ENCODE assay signal across 8 mouse cellular contexts in the genomic region with DNA sequence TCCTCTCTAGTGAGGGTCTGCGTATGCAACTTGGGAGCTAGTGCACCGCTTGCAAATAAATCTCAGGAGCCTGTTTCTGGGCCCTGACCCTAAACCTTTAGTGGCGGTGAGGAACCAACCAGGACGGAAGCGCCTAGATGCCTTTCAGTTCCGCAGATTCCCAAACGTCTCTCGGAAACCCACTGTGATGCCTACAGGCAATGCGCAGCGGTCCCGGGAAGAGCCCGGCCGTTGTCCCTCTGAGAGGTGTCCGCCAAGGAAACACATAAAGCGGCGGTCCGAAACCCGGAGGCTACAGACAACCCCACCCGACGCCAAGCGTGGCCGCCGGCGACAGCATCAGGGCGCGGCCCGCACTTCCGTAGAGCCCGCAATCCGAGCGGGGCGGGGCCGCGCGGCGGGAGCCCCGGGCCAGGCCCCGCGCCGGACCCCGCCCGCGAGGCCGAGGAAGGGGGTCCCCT. TPM values are rescaled to one million over a fixed set of nuclear protein-coding genes. Genes with fewer than 3 reads are reported as not detected.
DNase-seq lines count a peak whose midpoint lies in the region; ATAC-seq and TF ChIP-seq lines count a peak whose summit lies in the region.

No protein-coding gene starts in this region.

- H3K9ac ChIP-seq in forebrain, embryonic 14.5 days (ENCODE audit: low read length) = peak overlapping the region; percentile 95
- H3K9ac ChIP-seq in intestine, embryonic 15.5 days = peak overlapping the region; percentile 95
- peak overlapping the region; percentile 86 for H3K9ac ChIP-seq in liver, embryonic 14.5 days (replicated peaks)

- peak; percentile 50 for ATAC-seq in forebrain, embryonic 14.5 days
- peak; percentile 64 for ATAC-seq in intestine, embryonic 15.5 days
- peak; percentile 71 for ATAC-seq in liver, embryonic 14.5 days (ENCODE audit: insufficient read depth)

- peak overlapping the region; percentile 85 for H3K4me2 ChIP-seq in forebrain, embryonic 14.5 days (ENCODE audit: low read length)
- H3K4me2 ChIP-seq in intestine, embryonic 15.5 days (replicated peaks) = peak overlapping the region; percentile 93
- peak overlapping the region; percentile 98 for H3K4me2 ChIP-seq in liver, embryonic 14.5 days (ENCODE audit: low read depth)

- no peak for TF ChIP-seq EP300 in liver, embryonic 14.5 days (IDR thresholded peaks at IDR 0.05; ENCODE audit: low read depth)

- DNase-seq in cerebellum, adult 18-20 months = peak; percentile 36 to 61
- DNase-seq in cerebellum, adult 11 months = no peak
- peak; percentile 48 for DNase-seq in brain, adult 2 months (ENCODE audit: low read depth, low spot score)
- peak; percentile 34 for DNase-seq in forebrain, embryonic 14.5 days (ENCODE audit: low spot score)
- DNase-seq in liver, embryonic 14.5 days (ENCODE audit: low read depth in 3 of 3, low spot score in 3 of 3) = no peak
- peak; percentile 59 for DNase-seq in neural tube, embryonic 10.5 days (ENCODE audit: extremely low spot score, low spot score)
- DNase-seq in thymus, postnatal 10 days (ENCODE audit: low spot score in 2 of 2) = peak; percentile 22 to 39

- no peaks in the 10 kb centered on the region for H3K9me3 ChIP-seq in forebrain, embryonic 14.5 days (replicated peaks; ENCODE audit: control insufficient read depth, low read length)
- no peaks in the 10 kb centered on the region for H3K9me3 ChIP-seq in intestine, embryonic 15.5 days
- no peaks in the 10 kb centered on the region for H3K9me3 ChIP-seq in liver, embryonic 14.5 days (ENCODE audit: control insufficient read depth, low read length)

- H3K4me1 ChIP-seq in forebrain, embryonic 14.5 days (ENCODE audit: control insufficient read depth, insufficient read depth, low read length) = peaks cover 10% of the 10 kb centered on the region
- peaks cover 38% of the 10 kb centered on the region for H3K4me1 ChIP-seq in intestine, embryonic 15.5 days (replicated peaks)
- H3K4me1 ChIP-seq in liver, embryonic 14.5 days (replicated peaks; ENCODE audit: control insufficient read depth in 2 of 2, insufficient read depth in 2 of 2, low read length in 1 of 2) = peaks cover 16 to 19% of the 10 kb centered on the region in 2 experiments

- peaks cover 43% of the 10 kb centered on the region for H3K36me3 ChIP-seq in forebrain, embryonic 14.5 days (ENCODE audit: control insufficient read depth, insufficient read depth, low read length)
- peaks cover 24% of the 10 kb centered on the region for H3K36me3 ChIP-seq in intestine, embryonic 15.5 days
- peaks cover 29% of the 10 kb centered on the region for H3K36me3 ChIP-seq in liver, embryonic 14.5 days (replicated peaks; ENCODE audit: control insufficient read depth, insufficient read depth, low read depth)

- no peaks in the 10 kb centered on the region for H3K27me3 ChIP-seq in forebrain, embryonic 14.5 days (replicated peaks; ENCODE audit: control insufficient read depth, insufficient read depth, low read length)
- H3K27me3 ChIP-seq in intestine, embryonic 15.5 days (replicated peaks) = no peaks in the 10 kb centered on the region
- H3K27me3 ChIP-seq in liver, embryonic 14.5 days (ENCODE audit: control insufficient read depth, insufficient read depth, low read length) = no peaks in the 10 kb centered on the region

- H3K27ac ChIP-seq in forebrain, embryonic 14.5 days (ENCODE audit: low read depth, low read length) = peak overlapping the region; percentile 95
- peak overlapping the region; percentile 75 for H3K27ac ChIP-seq in intestine, embryonic 15.5 days
- peak overlapping the region; percentile 70 for H3K27ac ChIP-seq in liver, embryonic 14.5 days

- H3K4me3 ChIP-seq in forebrain, embryonic 14.5 days (ENCODE audit: low read depth, low read length) = peak overlapping the region; percentile 89
- H3K4me3 ChIP-seq in intestine, embryonic 15.5 days (replicated peaks) = peak overlapping the region; percentile 81
- peak overlapping the region; percentile 86 to 89 for H3K4me3 ChIP-seq in liver, embryonic 14.5 days (ENCODE audit: insufficient read depth in 1 of 2, low read depth in 2 of 2, low read length in 2 of 2)

- under 1% methylated on average over 44 of the region's 44 CpGs for WGBS in forebrain, embryonic 14.5 days
- 2% methylated on average over 37 of the region's 44 CpGs for WGBS in intestine, embryonic 15.5 days
- WGBS in liver, embryonic 14.5 days (ENCODE audit: insufficient replicate concordance) = under 1% methylated on average over 44 of the region's 44 CpGs

- no peak for TF ChIP-seq CTCF in liver, embryonic 14.5 days (IDR thresholded peaks at IDR 0.05; ENCODE audit: low read depth)

RNA-seq across cellular contexts. Expression of gene Arhgdia, which starts 0.5 kb away (rescaled TPM):
- polyA plus RNA-seq in forebrain, embryonic 14.5 days (2014; fragmentation: Nextera tagmentation; extraction: Ambion mirVana) = 449 and 481 TPM in 2 replicates
- polyA plus RNA-seq in intestine, embryonic 15.5 days (2015; fragmentation: Nextera tagmentation; extraction: Ambion mirVana) = 559 and 611 TPM in 2 replicates
- 172 and 176 TPM in 2 replicates for polyA plus RNA-seq in liver, embryonic 14.5 days (2012; rRNA removed)
- 191 and 204 TPM in 2 replicates for polyA plus RNA-seq in liver, embryonic 14.5 days (2014; fragmentation: Nextera tagmentation; extraction: Ambion mirVana)

RNA-seq across cellular contexts. Expression of gene P4hb, which starts 7.8 kb away (rescaled TPM):
- polyA plus RNA-seq in forebrain, embryonic 14.5 days (2014; fragmentation: Nextera tagmentation; extraction: Ambion mirVana) = 325 and 332 TPM in 2 replicates
- polyA plus RNA-seq in intestine, embryonic 15.5 days (2015; fragmentation: Nextera tagmentation; extraction: Ambion mirVana) = 992 and 1,107 TPM in 2 replicates
- 144 and 214 TPM in 2 replicates for polyA plus RNA-seq in liver, embryonic 14.5 days (2012; rRNA removed)
- 497 and 525 TPM in 2 replicates for polyA plus RNA-seq in liver, embryonic 14.5 days (2014; fragmentation: Nextera tagmentation; extraction: Ambion mirVana)

RNA-seq across cellular contexts. Expression of gene Alyref, which starts 17.3 kb away (rescaled TPM):
- 318 and 352 TPM in 2 replicates for polyA plus RNA-seq in forebrain, embryonic 14.5 days (2014; fragmentation: Nextera tagmentation; extraction: Ambion mirVana)
- polyA plus RNA-seq in intestine, embryonic 15.5 days (2015; fragmentation: Nextera tagmentation; extraction: Ambion mirVana) = 406 and 459 TPM in 2 replicates
- 46.3 and 110 TPM in 2 replicates for polyA plus RNA-seq in liver, embryonic 14.5 days (2012; rRNA removed)
- 347 and 349 TPM in 2 replicates for polyA plus RNA-seq in liver, embryonic 14.5 days (2014; fragmentation: Nextera tagmentation; extraction: Ambion mirVana)

RNA-seq across cellular contexts. Expression of gene Anapc11, which starts 17.3 kb away (rescaled TPM):
- 237 and 281 TPM in 2 replicates for polyA plus RNA-seq in forebrain, embryonic 14.5 days (2014; fragmentation: Nextera tagmentation; extraction: Ambion mirVana)
- 178 and 194 TPM in 2 replicates for polyA plus RNA-seq in intestine, embryonic 15.5 days (2015; fragmentation: Nextera tagmentation; extraction: Ambion mirVana)
- polyA plus RNA-seq in liver, embryonic 14.5 days (2012; rRNA removed) = 44.7 and 60.4 TPM in 2 replicates
- polyA plus RNA-seq in liver, embryonic 14.5 days (2014; fragmentation: Nextera tagmentation; extraction: Ambion mirVana) = 93.5 and 98.7 TPM in 2 replicates

RNA-seq across cellular contexts. Expression of gene Npb, which starts 27.4 kb away (rescaled TPM):
- 0.46 and 0.98 TPM in 2 replicates for polyA plus RNA-seq in forebrain, embryonic 14.5 days (2014; fragmentation: Nextera tagmentation; extraction: Ambion mirVana)
- 2.7 and 3.6 TPM in 2 replicates for polyA plus RNA-seq in intestine, embryonic 15.5 days (2015; fragmentation: Nextera tagmentation; extraction: Ambion mirVana)
- 5.5 and 12.3 TPM in 2 replicates for polyA plus RNA-seq in liver, embryonic 14.5 days (2012; rRNA removed)
- polyA plus RNA-seq in liver, embryonic 14.5 days (2014; fragmentation: Nextera tagmentation; extraction: Ambion mirVana) = 11.9 and 14.2 TPM in 2 replicates

Comparison
In these comparisons a context has a peak if more than half of its experiments do, and no peak if none do; other contexts are left out.
1. DNase-seq: peak in cerebellum, adult 18-20 months (2 of 2), brain, adult 2 months (single experiment), forebrain, embryonic 14.5 days (single experiment), neural tube, embryonic 10.5 days (single experiment) and thymus, postnatal 10 days (2 of 2); none in cerebellum, adult 11 months (single experiment) and liver, embryonic 14.5 days (0 of 3).
2. Peak in every context shown above with its lines, with median percentiles within 50 percentile points of each other: ATAC-seq, H3K27ac ChIP-seq, H3K4me2 ChIP-seq, H3K4me3 ChIP-seq and H3K9ac ChIP-seq.